Mouse (Mus musculus): ENCODE data around the gene Tubgcp5.

Tubgcp5 gene

DNA sequence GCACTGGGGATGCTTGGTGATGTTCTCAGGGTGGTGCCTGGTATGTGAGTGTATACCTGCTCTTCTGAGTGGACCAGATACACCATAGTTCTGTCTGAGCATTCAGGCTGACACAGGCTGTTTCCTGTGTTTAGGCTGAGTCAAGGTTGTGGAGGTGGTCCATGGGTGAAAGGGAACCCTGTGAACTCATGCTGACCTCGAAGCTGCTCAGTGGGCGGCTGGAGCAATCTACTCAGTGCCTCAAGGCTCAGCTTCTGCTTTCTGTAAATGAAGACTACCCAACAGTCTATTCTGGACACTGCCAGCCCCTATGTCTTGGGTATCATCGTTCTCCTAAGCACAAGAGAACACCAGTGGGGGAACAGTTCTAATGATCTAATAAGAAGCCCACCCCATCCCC, 61.6 kb downstream of the Tubgcp5 start:
- no peak for DNase-seq

DNA sequence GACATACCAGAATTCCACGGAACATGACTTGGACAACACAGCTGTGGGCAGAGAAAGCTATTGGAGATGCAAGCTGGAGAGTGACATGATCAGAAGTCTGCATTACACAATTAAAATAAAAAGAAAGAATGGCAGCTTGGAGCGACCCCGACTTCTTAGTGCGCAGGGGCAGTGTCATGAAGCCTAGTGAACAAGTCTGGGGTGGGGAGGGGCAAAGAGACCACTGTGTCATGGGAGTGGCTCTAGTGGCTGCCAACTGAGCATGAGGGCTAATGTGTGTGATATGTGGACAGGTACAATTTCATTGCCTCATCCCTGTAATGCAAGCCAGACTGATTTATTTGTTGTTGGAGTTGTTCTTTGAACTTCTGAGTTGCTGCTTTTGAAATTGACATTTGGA, 62.8 kb downstream of the Tubgcp5 start:
- DNase-seq: no peak

DNA sequence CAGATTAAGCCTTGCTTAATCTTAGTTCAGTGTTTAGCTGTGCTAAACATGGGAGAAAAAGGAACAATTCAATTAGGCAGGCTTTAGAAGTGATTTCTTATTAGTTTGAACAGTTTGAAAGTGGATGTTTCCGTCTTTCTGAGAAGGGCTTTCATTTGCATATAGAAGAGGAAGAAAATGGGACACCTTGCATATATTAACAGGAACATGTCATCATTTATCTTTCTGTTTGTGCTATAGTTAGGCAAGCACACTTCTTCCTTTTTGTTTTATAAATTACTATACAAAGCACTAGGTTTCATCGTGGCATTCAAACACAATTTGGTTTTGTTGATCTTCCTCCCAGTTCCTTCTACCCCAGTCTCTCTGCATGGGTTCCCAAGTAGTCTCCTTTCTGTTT, 63.8 kb downstream of the Tubgcp5 start:
- DNase-seq: no peak

DNA sequence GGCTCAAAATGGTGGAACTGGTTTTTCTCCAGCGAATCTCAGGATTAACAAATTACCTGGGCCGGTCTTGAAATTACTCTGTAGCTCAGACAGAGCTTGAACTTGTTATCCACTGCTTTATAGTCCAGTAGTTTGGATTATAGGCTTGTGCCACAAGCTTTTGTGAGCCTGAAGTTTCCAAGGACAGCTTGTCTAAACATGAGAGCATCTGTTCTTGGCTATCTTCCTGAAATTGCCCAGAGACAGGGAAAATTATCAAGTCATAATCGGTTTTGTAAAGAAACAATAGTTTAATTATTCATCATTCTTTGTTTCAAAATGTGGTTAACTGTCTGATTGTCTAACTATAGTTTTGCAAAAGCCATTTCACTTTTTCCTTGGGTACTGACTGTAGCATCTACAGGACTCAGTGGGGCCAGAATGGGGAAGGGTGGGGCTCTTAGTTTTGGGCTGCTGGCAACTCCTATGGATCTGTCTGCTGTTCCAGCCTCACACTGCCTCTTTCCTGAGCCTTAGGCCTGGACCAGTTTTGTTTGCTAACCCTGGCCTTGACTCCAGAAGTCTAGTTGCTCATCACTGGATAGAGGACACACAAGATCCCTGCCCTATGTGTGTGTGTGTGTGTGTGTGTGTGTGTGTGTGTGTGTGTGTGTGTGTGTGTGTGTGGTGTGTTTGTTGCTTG, 65.0 kb downstream of the Tubgcp5 start:
- no peak for DNase-seq

DNA sequence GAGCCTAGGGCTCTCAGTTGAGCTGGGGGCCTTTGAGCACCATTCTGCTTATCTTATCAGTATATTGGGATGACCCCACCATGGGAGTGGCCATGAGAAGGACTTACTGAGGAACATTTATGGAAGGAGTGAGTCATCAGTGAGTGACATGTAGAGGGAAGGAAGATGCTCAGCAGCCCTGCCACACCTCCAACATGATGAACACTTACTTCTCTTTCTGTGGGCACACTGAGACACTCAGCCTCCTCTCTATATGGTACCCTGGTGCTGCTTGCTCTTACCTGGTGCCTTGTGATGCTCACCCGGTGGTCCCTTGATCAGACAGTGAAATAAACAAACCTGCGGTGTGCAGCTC, 65.5 kb downstream of the Tubgcp5 start:
- no peak for DNase-seq

DNA sequence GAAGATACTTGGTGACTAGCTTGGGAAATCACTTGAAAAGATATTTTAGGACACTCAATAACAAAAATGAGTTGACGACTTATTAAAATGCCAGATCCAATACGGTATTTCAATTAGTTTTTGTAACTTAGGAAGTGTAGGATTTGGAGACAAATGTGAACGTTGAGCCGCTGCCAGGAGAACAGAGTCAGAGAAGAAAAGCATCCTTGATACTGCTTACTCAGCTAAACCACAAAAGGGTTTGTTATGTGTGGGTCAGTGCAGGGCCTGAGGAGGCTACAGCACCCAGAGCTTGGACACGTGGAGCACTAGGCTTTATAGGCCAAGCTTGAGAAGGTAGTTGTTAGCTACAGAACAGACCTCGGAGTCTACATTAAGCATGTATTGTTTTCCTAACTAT, 66.0 kb downstream of the Tubgcp5 start:
- DNase-seq: no peak

DNA sequence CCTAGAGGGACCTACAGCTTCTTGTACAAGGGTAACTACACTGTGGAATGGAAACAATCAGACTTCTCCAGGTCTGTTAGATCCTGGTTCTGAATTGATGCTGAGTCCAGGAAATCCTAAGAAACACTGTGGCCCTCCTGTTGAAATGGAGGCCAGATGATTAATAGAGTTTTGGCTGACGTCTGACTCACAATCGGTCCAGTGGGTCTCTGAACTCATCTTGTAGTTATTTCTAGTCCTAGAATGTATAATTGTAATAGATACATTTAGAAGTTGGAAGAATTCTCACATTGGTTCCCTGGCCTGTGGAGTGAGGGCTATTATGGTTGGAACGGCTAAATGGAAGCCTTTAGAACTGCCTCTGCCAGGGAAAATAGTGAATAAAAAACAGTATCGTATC, 67.2 kb downstream of the Tubgcp5 start:
- no peak for DNase-seq

DNA sequence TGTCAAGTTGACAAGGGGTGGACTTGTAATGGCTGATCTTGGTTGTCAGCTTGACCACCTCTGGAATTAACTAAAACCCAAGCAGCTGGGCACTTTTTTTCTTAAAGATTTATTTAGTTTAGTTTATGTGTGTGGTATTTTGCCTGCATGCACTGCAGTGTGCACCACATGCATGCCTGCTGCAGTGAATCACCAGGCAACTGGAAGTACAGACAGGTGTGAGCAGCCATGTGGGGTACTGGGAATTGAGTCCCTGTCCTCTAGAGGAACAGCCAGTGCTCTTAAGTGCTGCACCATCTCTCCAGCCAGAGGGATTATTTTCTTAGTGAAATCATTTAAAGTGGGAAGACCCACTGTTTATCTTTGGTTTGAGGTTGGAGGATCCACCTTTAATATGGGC, 71.1 kb downstream of the Tubgcp5 start:
- no peak for DNase-seq

DNA sequence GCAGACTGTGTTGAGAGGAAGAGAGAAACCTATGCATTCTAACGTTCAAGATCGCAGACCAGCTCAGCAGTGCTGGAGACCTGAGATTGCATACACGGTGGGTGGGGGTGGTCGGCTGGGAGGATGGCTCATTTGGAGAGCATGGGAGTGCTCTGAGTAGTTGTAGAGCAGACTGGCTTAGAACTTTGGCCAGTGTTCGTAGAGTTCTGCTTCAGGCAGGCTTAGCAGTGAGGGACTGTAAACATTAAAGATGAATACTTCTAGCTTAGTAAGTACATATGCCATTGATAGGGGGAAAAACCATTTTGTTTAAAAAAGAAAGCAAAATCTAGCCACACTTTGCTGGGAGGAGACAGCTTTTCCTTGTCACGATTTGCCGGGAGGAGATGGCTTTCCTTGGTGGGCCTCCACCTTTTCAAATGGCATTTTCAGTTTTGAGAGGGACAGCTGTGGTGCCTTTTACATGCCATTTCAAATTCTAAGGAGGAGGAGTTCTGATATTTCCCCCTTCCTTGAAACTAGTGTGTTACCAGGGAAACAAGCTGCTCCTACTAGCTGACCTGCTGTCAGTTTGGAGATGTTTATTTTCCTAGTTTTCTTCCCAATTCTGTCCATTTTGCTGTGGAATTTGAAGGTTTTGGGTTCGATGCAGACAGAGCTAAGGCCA, 71.9 kb downstream of the Tubgcp5 start:
- DNase-seq: no peak

DNA sequence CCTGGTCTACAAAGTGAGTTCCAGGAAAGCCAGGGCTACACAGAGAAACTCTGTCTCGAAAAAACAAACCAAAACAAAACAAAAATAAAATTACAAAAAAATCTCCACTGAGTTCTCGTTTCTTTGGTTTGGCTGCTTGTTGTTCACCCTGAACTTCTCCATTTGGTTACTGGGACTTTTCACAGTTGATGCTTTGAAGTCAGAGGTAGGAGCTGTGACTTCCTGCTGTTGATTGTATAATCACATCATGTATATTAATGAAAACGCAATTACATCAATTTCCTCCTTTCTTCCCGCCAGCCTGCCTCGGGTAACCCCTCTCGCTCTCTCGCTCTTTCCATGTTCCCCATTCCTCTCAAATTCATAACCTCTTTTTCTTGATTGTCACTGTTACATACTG, 74.3 kb downstream of the Tubgcp5 start:
- DNase-seq: no peak

DNA sequence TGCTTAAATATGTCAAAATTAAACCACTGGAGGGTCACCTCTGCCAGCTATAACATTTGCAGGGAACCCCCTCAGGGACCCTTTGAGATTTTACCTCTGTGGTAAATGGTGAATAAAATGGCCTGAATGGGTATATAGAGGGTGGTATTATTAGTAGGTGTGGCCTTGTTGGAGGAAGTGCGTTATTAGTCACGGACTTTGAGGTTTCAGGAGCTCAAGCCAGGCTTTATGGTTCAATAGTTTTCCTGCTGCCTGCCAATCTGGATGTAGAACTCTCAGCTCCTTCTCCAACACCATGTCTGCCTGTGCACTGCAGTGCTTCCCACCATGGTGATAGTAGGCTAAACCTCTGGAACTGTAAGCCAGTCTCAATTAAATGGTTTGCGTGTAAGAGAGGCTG, 75.3 kb downstream of the Tubgcp5 start:
- no peak for DNase-seq

DNA sequence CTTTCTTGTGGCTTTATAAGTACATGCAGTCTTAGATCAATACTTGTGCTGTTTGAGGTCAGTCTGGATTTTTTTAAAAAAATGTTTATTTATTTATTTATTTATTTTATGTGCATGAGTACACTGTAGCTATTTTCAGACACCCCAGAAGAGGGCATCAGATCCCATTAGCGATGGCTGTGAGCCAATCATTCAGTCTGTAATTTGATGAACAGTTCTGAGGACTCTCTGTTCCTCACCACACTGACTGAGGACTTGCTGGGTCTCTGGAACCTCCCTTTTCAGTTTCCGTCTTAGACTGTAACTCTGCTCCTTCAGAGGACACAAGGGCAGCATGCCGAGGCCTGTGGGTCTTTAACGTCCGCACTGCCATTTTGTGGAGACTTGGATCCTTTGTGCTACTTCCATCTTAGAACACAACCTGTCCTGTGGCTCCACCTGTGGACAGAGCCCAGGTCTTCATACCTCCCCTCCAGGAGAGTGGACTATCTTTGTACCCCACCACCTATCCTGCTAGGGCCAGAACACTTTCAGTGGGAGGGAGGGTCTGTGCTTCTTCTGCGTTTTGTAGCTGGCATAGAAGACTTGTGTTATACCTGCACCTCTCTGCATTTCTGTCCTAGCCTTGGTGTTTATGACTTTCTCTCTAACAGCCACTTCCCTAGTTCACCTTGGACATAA, 76.5 kb downstream of the Tubgcp5 start:
- no peak for DNase-seq

DNA sequence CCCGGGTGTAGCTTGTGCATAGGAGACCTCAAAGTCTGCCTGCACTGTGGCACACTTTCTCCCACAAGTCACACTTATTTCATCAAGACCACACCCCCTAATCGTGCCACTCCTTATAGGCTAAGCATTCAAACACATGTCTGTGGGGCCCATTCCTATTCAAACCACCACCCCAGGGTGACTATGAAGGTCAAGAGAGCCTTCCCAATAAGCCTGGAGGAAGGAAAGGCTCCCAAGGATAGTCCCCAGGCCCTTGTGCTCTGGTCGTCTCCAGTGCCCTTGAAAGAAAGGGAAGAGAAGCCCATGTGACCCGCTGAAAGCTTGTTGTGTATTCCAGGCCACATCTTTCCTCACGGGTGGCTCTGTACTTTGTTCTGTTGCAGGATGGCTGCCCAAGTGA, 77.5 kb downstream of the Tubgcp5 start:
- DNase-seq: no peak

DNA sequence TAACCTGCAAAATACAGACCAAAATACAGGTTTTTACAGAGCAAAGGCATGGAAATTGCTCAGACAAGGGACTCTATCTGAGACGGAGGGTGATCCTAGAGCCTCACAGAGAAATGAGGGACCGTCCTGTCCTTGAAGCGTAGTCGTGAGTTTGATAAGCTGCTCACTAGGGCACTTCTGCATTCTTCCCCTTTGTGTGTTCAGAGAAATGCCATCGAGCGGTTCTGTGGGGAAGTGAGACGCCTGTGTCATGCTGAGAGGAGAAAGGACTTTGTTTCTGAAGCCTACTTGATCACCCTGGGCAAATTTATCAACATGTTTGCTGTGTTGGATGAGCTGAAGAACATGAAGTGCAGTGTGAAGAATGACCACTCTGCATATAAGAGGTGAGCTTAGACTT, 80.7 kb downstream of the Tubgcp5 start:
- no peak for DNase-seq

DNA sequence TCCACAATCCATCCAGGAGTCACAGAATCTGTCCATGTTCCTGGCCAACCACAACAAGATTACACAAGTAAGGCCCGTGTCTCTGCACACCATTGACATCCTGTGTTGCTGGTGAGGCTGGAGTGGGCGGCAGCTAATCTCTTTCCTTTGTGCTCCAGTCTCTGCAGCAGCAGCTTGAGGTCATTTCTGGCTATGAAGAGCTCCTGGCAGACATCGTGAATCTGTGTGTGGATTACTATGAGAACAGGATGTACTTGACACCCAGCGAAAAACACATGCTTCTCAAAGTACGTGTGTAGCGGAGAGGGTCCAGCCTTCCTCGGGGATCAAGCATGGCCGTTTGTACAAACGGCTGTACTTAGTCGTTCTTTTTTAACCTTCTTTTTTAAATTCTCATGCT, 83.8 kb downstream of the Tubgcp5 start:
- DNase-seq: no peak

DNA sequence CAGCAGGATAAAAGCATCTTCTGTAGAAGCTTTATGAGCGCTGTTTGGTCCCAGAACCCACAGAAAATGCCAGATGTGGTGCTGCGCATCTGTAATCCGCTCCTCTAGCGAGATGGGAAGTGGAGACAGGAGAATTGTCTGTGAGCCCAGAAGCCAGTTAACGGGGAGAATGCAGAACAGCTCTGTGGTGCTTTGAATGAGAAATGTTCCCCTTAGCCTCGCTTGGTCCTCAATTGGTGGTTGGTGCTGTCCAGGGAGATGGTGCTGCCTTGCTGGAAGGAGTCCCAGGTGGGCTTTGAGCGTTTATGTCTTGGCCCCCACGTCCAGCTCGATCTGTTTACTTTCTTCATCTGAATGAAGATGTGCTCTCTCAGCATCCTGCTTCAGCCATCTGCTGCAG, 86.9 kb downstream of the Tubgcp5 start:
- DNase-seq: no peak

Data from thymus, adult 18-20 months (tissue).